ENCODE assay signal across 8 mouse cellular contexts in genomic region chr6:145855720-145856551, GRCm38 (mm10). TPM values are rescaled to one million over a fixed set of nuclear protein-coding genes. Genes with fewer than 3 reads are reported as not detected.
A peak's percentile ranks its signal among the peaks of the same experiment; 100 is the strongest.
DNase-seq lines count a peak whose midpoint lies in the region; ATAC-seq and TF ChIP-seq lines count a peak whose summit lies in the region.

No protein-coding gene starts in this region.

- no peak for TF ChIP-seq EP300 in liver, postnatal 0 days (IDR thresholded peaks at IDR 0.05; ENCODE audit: low read depth)

- 0 out of 2 replicates have a peak, but pooled peaks have one; percentile 30 for TF ChIP-seq POLR2A in testis, adult 2 months (IDR thresholded peaks at IDR 0.05; ENCODE audit: control insufficient read depth, low read depth, low read length)

- H3K27me3 ChIP-seq in E14TG2a.4 (ENCODE audit: insufficient read depth, low read length) = peaks cover 40% of the 10 kb centered on the region
- 0 out of 2 replicates have a peak, but pooled peaks cover 8% of the 10 kb centered on the region for H3K27me3 ChIP-seq in forebrain, embryonic 15.5 days
- H3K27me3 ChIP-seq in liver, postnatal 0 days (ENCODE audit: insufficient read depth, low read length) = no peaks in the 10 kb centered on the region
- H3K27me3 ChIP-seq in neural tube, embryonic 13.5 days = peaks cover 11% of the 10 kb centered on the region
- H3K27me3 ChIP-seq in testis, adult 2 months (ENCODE audit: control insufficient read depth, insufficient read depth, low read length) = no peaks in the 10 kb centered on the region

- H3K4me2 ChIP-seq in forebrain, embryonic 15.5 days (replicated peaks) = peak overlapping the region; percentile 53
- H3K4me2 ChIP-seq in liver, postnatal 0 days (ENCODE audit: low read depth, low read length) = 0 out of 2 replicates have a peak overlapping the region, but pooled peaks have one; percentile 15
- H3K4me2 ChIP-seq in neural tube, embryonic 13.5 days = peak overlapping the region; percentile 56

- H3K27ac ChIP-seq in forebrain, embryonic 15.5 days (replicated peaks) = peak overlapping the region; percentile 36
- no peak overlapping the region for H3K27ac ChIP-seq in liver, postnatal 0 days (ENCODE audit: low read depth)
- peak overlapping the region; percentile 72 for H3K27ac ChIP-seq in neural tube, embryonic 13.5 days (replicated peaks)
- peak overlapping the region; percentile 49 for H3K27ac ChIP-seq in testis, adult 2 months (ENCODE audit: control insufficient read depth, insufficient read depth, low read depth, low read length)

- peak; percentile 99 for DNase-seq in cerebellum, adult 11 months
- DNase-seq in heart, postnatal 25 days (ENCODE audit: low spot score) = peak; percentile 96
- DNase-seq in layer of hippocampus, adult 11-12 months (ENCODE audit: low spot score) = peak; percentile 99
- peak; percentile 88 for DNase-seq in liver, postnatal 0 days

- H3K4me3 ChIP-seq in E14TG2a.4 (replicated peaks; ENCODE audit: low read length) = peak overlapping the region; percentile 27; the same call in 1 of the 2 replicates
- peak overlapping the region; percentile 30 for H3K4me3 ChIP-seq in forebrain, embryonic 15.5 days
- H3K4me3 ChIP-seq in liver, postnatal 0 days (ENCODE audit: low read depth, low read length) = no peak overlapping the region
- H3K4me3 ChIP-seq in neural tube, embryonic 13.5 days = peak overlapping the region; percentile 27
- H3K4me3 ChIP-seq in testis, adult 2 months (ENCODE audit: control insufficient read depth, low read depth, low read length) = peak overlapping the region; percentile 27

- peak; percentile 92 for ATAC-seq in forebrain, embryonic 15.5 days (replicated peaks)
- peak; percentile 76 for ATAC-seq in liver, postnatal 0 days
- ATAC-seq in neural tube, embryonic 13.5 days (ENCODE audit: low read depth) = peak; percentile 93

- no peaks in the 10 kb centered on the region for H3K36me3 ChIP-seq in E14TG2a.4 (ENCODE audit: insufficient read depth, low read length)
- no peaks in the 10 kb centered on the region for H3K36me3 ChIP-seq in forebrain, embryonic 15.5 days
- no peaks in the 10 kb centered on the region for H3K36me3 ChIP-seq in liver, postnatal 0 days (replicated peaks; ENCODE audit: insufficient read depth, low read length)
- no peaks in the 10 kb centered on the region for H3K36me3 ChIP-seq in neural tube, embryonic 13.5 days
- no peaks in the 10 kb centered on the region for H3K36me3 ChIP-seq in testis, adult 2 months (ENCODE audit: control insufficient read depth, insufficient read depth, low read length)

- no peaks in the 10 kb centered on the region for H3K9me3 ChIP-seq in E14TG2a.4 (ENCODE audit: low read length)
- no peaks in the 10 kb centered on the region for H3K9me3 ChIP-seq in forebrain, embryonic 15.5 days
- H3K9me3 ChIP-seq in liver, postnatal 0 days (ENCODE audit: low read length) = no peaks in the 10 kb centered on the region
- H3K9me3 ChIP-seq in neural tube, embryonic 13.5 days = no peaks in the 10 kb centered on the region

- WGBS in forebrain, embryonic 15.5 days = 3% methylated on average over 28 of the region's 28 CpGs
- 17% methylated on average over 28 of the region's 28 CpGs for WGBS in liver, postnatal 0 days (ENCODE audit: insufficient replicate concordance)
- WGBS in neural tube, embryonic 13.5 days = 6% methylated on average over 28 of the region's 28 CpGs

- intact Hi-C loops in heart, postnatal 25 days (cut with DNase I) = no loop called here

- peaks cover 28% of the 10 kb centered on the region for H3K4me1 ChIP-seq in E14TG2a.4 (replicated peaks; ENCODE audit: low read depth, low read length)
- peaks cover 15% of the 10 kb centered on the region for H3K4me1 ChIP-seq in forebrain, embryonic 15.5 days
- peaks cover 2% of the 10 kb centered on the region; the same call in 1 of the 2 replicates for H3K4me1 ChIP-seq in liver, postnatal 0 days (ENCODE audit: insufficient read depth)
- peaks cover 17% of the 10 kb centered on the region for H3K4me1 ChIP-seq in neural tube, embryonic 13.5 days (replicated peaks)
- H3K4me1 ChIP-seq in testis, adult 2 months (ENCODE audit: control insufficient read depth, insufficient read depth, low read length) = peaks cover 13% of the 10 kb centered on the region

- no peak for TF ChIP-seq CTCF in E14TG2a.4 (conservative IDR thresholded peaks at IDR 0.05; ENCODE audit: low read length)
- TF ChIP-seq CTCF in liver, postnatal 0 days (IDR thresholded peaks at IDR 0.05; ENCODE audit: low read depth) = no peak
- no peak for TF ChIP-seq CTCF in testis, adult 2 months (IDR thresholded peaks at IDR 0.05; ENCODE audit: control insufficient read depth, insufficient read depth, insufficient replicate concordance, low read depth, low read length)

- H3K9ac ChIP-seq in forebrain, embryonic 15.5 days (replicated peaks) = peak overlapping the region; percentile 40; the same call in 1 of the 2 replicates
- no peak overlapping the region for H3K9ac ChIP-seq in liver, postnatal 0 days (replicated peaks)
- peak overlapping the region; percentile 35 for H3K9ac ChIP-seq in neural tube, embryonic 13.5 days

RNA-seq across cellular contexts. Expression of gene Bhlhe41, which starts 9.4 kb away (rescaled TPM):
- 2.5 and 2.9 TPM in 2 replicates for polyA plus RNA-seq in forebrain, embryonic 15.5 days (2015; fragmentation: Nextera tagmentation; extraction: Ambion mirVana)
- total RNA-seq in heart, postnatal 25 days (2021) = 10 to 100 TPM; 12.5 to 26.5 TPM
- polyA plus RNA-seq in liver, postnatal 0 days (2015; fragmentation: Nextera tagmentation; extraction: Ambion mirVana) = 0.22 and 0.24 TPM in 2 replicates
- 3.2 and 3.3 TPM in 2 replicates for polyA plus RNA-seq in neural tube, embryonic 13.5 days (2015; fragmentation: Nextera tagmentation; extraction: Ambion mirVana)
- polyA plus RNA-seq in testis, adult 2 months (2012; rRNA removed) = 0.40 and 0.83 TPM in 2 replicates
